Mouse (Mus musculus) embryo, embryonic 10 days (tissue): Measurements from ENCODE around the gene Zfp512b.

Experiments
- DNase-seq: peaks from one replicate; pipeline ENCODE4 v3.0.0-alpha.2; 2015; ENCODE audit warnings: low spot score

Gene Zfp512b

DNA sequence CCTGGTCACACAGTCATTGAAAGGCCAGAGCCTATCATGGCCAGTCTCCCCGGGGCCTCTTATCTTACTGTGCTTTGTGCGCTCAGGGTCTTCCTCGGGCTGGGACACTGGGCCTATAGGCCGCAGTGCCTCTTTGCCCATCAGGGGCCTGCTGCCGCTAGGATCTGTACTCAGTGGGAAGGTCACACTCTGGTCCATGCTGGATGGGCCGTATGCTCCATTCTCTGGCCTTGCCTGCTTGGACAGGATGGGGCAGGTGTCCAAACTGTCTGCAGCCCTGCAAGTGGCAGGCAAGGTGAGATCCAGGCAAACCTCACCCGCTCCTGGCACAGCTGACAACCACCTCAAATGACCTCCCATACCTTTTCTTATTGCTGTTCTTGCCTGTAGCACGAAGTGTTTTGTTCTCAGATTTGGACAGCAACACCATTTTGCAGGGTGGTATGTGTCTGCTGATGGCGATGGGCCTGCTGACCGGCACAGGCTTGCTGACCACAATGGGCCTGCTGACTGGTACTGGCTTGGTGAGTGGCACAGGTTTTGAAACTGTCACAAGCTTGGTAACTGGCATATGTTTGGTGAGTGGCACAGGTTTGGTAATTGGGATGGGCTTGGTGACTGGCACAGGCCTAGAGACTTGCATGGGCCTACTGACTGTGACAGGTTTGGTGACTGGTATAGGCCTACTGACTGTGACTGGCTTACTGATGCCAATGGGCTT lies 3.4 kb downstream of the Zfp512b start:
- no peak for DNase-seq

DNA sequence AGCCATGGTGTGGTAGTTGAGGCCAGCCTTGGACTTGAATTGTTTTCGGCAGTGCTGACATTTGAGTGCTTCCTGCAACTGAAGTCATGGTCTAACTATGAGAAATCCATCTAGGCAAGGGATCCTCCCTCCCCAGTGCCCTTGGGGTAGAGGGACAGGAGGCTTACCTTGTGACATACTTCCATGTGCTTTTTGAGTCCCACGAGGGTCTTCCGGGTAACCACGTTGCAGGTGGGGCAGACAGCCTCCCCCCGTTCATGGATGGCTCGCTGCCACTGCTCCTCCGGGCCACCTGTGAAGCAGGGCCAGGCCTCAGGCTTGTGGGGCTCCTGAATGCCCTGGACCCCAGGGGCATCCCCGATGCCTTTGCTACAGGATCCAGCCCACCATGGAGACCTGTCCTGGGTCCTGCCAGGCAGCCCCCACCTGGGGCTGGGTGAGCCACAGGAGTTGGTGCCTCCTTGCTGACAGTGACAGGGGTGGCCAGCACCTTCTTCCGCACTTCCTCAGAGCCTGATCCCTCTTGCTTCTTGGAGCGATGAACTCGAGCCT lies 4.3 kb downstream of the Zfp512b start:
- no peak for DNase-seq

DNA sequence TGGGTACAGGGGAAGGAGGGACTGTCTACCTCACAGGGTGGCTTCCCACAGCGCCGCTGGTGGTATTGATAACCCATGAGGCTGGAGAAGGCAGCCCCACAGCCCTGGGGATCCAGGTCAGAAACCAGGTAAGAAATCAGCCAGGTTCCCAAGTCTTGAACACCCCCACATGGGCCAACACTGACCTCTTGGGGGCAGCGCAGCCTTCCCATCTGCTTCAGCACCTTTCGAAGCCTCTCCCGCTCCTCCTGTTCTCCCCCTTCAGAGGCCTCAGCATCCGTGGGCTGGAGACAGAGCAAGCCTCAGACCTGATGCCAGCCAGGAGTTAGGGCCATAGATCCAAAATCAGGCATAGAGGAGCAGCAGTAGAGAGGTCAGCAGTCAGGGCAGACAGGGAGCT lies 4.8 kb downstream of the Zfp512b start:
- DNase-seq: no peak

DNA sequence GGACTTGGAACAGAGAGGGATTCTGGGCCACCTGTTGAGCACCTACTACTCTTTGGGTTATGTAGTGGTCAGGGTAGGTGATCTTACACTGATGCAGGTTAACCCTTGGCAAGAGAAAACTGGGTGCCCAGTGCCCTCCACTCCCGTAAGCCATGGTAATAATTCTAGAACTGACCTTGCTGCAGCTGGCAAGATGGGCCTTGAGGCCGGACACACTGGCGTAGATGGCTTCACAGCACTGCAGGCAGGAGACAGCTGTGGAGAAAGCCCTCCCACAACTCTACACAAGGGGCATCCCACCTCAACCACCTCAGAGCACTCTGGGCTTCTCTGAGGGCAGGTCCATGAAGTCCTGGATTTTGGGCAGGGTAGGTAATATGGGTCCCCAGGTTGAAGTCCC lies 6.5 kb downstream of the Zfp512b start:
- no peak for DNase-seq

DNA sequence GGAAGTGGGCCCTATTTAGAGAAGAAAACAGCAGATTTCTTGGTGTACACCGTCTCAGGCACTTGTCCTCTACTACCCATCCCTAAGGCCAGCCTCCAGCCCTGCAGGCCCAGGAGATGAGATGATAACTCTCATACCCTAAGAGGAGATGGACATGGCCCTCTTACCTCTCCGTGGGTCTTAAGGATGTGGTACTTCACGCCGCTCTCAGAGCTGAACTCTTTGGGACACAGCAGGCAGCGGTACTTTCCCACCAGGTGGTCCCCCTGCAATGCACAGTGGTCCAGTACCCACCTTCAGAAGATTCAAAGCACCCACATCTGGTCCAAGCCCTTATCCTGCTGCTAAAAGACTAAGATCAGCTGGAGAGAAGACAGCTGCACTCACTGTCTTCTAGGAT lies 7.1 kb downstream of the Zfp512b start:
- DNase-seq: no peak

DNA sequence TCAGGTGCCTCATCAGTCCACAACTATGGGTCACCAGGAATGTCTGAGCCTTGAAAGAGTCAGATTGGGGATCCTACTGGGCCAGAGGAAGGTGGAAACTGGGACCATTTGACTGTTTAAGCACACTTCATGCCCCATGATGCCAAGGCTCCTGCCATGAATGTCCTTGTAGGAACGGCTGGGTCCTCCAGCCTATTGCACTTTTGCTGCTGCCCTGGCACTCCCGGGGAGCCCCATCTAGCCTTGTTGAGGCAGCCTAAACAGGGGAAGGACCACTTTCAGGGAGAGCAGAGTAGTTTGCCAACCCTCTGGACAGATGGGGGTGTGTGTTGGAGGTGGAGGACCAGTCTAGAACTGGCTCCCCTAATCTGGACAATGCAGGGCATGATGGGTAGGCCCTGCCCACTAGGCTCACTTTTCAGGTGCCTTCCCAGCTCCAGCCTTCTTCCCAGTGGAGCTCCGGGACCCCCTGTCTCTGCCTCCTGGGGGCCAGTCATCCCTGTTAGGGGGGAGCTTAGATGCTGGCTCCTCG lies 8.1 kb downstream of the Zfp512b start, which contains the start of gene Uckl1:
Gene Uckl1, minus strand, starts transcription at position 482 of the 532 bp plus-strand sequence.
- no peak for DNase-seq

GRCm38 (mm10) chr2:181583460-181584257 lies 8.9 kb downstream of the Zfp512b start:
- no peak for DNase-seq

DNA sequence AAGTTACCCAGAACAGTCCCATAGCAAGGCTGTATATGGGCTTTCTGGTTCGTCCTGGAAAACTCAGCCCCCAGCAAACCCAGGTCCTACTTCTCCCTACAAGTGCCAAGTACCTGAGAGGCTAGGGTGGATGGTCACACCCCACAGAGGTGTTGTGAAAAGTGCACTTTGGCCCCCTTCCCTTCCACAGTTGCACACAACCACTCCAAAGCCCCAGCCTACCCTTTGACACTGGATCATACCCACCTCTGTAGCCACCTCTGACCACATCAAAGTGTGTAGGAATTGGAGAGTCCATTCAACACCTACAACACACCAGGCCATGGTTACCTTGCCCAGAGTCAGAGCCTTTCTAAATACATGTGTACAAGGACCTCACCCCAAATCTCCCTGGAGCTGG lies 9.7 kb downstream of the Zfp512b start:
- no peak for DNase-seq

GRCm38 (mm10) chr2:181582358-181582757 lies 10.2 kb downstream of the Zfp512b start:
- no peak for DNase-seq

DNA sequence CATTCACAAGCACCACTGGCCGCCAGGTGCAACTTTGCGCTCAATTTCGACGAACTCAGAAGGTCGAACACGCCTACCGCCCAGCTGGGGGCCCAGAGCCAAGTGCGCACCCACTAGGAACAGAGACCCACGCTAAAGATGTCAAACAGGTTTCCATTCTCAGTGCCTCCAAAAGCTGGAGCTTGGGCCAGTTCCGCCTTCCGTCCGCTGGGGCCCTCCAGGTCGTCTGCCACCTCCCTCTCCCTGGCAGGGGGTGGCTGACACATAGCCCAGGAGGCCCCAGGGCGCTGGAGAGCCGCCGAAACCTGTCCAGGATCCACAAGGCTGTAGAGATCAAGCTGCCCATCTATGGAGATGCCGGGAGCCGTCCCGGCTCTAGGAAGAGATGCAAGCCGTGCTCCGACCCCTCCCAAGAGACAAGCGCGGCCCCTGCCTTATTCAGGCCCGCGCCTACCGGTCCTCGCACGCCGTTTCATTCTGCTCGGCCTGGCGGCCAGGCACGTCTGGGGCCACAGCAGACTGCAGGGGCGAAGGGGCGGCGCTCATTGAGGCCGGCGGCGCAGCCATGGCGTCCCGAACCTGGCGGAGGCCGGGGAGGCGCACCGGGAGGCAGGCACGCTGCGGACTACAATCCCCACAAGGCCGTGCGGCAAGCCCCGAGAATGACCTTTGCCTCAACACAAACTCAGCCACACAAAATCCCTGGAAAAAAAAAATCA lies 11.0 kb downstream of the Zfp512b start:
- peak; percentile 92 for DNase-seq

DNA sequence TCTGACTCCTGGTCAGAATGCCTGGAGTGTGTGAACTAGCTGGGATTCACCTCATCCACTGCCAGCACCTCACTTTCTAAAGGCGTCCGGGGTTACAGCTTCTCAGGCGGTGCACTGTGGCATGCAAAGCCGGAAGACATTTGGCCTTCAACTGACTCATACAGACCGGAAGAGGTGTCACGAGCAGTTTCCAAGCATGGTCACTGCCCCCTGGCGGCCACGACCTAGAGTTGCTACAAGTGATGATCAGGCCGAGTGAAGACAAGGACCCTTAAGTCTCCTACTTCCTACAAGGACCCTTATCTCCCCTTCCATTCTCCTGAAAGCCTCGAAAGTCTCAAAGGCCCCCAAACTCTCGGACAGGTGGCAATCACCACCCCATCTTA lies 11.6 kb downstream of the Zfp512b start:
- peak; percentile 97 for DNase-seq

GRCm38 (mm10) chr2:181580131-181580772 lies 12.4 kb downstream of the Zfp512b start:
- DNase-seq: no peak

- DNase-seq: no peak
Measured at GRCm38 (mm10) chr2:181579681-181580080, 12.9 kb downstream of the Zfp512b start.

DNA sequence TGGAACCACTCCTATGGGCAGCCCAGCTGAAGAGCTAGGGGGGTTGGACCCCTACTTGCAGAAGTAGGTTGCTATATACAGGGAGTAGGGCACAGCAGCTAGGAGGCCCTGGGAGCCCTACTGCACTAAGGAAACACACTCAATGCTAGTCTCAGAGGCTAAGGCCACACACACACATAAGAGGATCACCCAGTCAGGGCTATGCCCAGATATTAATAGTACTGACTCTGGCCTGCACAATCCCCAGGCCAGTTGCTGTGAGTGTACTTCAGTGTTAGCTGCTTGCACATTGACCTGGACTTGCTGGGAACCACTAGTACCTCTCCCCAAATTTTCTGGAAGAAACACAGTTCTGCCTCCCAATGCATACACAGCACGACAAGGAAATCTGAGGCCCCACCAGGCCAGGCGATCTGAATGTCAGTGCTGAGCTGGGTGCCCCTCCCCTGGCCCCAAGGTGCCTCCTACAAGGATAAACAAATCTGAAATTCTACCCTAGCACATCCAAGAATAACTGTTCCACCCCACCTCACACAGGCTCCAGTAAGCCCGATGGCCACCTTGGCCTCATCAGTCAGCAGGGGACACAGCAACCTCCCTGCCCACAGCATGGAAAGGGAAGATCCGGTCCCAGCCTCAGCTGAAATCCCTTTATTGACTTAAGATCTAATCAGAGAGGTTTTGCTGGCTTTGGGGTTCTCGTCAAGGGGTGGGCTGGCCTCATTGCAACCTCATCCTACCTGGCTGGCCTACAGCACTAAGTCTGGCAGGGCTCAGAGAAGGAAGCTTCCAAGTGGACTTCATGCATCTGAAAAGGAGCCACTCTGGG lies 13.6 kb downstream of the Zfp512b start:
- DNase-seq: no peak

GRCm38 (mm10) chr2:181577981-181578581 lies 14.5 kb downstream of the Zfp512b start:
- DNase-seq: no peak

DNA sequence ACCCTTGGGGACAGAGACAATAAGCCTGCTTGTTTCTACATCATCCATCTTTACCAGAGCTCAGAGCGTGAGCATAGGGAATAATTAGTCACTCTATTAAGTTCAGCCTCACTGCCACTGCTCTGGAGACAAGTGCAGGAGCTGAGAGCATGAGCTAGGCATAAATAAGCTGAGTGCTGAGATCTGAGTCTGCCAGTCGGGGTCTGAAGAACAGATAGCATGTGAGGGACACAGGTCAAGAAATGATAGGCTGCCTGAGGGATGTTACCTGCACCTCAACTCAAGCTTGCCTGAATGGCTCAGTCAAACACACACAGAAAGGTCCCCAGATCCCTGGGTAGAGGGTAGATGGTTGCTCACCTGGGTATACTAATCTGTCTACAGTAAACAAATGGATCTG lies 15.5 kb downstream of the Zfp512b start:
- DNase-seq: no peak

- DNase-seq: no peak
Measured at GRCm38 (mm10) chr2:181576613-181577012, 16.0 kb downstream of the Zfp512b start.

DNA sequence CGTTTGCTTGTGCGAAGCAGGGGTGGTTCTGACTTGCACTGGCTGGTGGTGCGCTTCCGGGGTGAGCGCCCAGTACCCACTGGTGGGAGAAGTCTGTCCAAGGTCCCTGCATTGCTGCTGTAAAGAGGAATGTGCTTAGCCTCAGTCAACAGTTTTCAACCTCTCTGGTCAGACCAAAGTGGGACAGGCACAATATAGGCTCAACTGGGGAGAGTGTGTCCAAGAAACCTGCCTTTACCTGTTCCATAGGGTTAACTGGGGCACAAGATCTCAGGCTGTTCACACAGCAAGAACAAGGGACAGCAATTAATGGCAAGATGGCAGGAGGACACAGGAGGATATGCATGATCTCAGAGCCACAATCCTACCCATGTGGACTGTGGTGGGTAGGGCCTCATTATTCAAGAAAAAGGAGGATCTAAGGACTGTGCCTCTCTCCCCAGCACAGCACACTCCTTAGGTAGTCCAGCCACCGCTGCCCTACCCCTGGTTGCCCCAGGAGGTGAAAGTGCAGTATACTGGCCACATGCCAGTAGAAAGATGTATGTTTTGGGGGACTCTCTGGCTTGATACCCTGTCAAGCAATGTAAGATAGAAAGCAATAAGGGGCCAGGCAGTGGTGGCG lies 17.6 kb downstream of the Zfp512b start:
- no peak for DNase-seq

- no peak for DNase-seq
Measured at GRCm38 (mm10) chr2:181573961-181574360, 18.6 kb downstream of the Zfp512b start.
